Mouse (Mus musculus) monocyte, adult 2 months (primary cell): ENCODE data around the gene Itgav.

Experiments
- DNase-seq, 2 experiments: peaks; one replicate each; pipeline ENCODE4 v3.0.0; 2022; ENCODE audit warnings: low spot score in 2 of 2, low read depth in 1 of 2

The Itgav gene

DNA sequence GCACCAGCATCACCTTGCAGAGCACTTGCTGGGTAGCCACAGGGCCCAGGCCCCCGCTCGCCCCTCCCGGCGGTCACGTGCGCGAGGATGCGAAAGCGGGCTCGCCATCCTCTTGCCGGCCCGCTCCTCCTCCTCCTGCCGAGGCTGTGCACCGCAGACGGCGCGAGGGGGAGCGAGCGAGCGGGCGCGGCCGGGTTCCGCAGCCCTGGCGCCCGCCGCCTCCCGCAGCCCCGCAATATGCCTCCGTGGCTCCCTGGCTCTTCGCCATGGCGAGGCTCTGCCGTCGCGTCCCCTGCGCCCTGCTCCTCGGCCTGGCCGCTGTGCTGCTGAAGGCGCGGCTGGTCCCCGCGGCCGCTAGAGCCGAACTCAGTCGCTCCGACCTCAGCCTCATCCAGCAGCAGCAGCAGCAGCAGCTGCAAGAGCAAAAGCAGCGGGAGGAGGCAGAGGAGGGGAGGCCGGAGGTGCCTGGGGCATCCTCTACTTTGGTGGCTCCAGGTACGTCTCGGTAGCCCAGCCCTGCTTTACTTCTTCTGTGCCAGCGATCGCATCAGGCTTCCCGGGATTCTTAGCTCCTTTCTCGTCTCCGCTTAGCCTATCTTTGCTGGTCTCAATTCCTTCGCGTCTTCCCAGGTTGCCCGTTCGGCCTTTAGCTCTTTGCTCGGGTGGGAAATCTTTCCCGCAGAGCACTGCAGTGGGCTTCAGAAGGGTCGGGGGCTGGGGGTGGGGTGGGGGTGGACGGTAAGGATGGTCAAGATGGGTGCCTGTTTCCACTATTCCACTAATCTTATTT, 88.5 kb downstream of the Itgav start, which contains the start of gene Fam171b:
Fam171b (plus strand) TSS at position 154 of the 790 bp plus-strand sequence.
- DNase-seq = peak in 1 of 2 experiments; percentile 5

DNA sequence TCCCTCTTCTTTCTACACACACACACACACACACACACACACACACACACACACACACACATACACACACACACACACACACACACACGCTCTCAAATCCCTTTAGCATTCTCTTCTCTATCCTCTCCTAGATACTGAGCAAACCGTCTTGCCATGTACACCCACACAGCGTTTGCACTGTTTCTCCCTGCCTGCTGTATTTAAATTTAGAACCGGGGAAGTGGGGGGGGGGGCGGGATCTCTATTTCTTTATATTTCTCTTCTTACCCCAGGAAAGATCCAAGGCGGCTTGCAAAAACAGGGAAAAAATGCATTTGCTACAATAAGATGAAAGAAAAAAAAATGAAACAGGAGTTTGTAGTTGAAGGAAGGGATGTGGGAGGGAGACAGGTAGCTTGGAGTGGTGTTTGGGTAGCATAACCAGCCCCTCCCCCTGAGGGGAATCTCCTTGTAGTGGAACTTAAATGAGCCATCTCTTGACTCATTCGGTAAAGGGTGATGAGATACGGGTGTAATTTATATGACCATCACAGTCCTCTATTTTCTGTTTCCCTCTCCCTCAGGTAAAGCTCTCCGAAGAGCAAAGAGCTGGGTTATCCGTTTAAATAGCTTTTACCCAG, 89.2 kb downstream of the Itgav start:
- DNase-seq = no peak

DNA sequence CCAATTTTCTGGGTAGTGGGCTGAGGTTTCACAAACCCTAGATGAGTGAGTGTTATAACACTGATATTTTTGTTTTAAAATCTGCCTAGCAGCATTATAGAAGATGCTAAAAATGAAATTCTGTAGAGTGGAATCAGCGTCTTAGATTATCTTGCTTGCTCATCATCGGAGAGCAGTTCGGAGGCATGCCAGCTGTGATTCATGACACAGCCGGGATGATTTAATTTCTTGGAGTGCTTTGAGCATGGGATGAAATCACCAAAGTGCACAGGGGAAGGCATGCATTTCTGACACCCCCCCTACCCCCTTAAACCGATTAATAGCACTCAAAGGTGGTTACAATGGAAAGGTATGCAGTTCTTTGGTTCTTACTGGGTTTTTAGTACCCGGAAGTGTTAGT, 89.8 kb downstream of the Itgav start:
- DNase-seq = no peak

DNA sequence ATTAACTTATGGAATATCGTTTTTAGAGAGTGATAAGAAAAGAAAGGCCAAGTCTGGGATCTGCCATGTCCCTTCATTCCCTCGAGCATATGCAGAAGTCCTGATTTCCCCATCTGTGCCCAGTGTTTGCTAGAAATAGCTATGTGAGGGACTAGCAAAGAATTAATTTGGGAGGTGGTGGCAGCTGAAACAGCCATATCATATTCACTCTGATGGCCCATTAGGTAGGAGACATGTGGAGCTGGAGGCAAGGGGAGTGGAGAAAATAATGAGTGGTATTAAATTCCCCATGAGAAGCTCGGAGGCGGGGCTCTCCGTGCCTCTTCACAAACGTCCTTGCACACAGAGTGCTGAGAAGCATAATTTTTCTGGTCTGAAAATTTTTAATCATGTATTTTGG, 92.0 kb downstream of the Itgav start:
- no peak for DNase-seq

DNA sequence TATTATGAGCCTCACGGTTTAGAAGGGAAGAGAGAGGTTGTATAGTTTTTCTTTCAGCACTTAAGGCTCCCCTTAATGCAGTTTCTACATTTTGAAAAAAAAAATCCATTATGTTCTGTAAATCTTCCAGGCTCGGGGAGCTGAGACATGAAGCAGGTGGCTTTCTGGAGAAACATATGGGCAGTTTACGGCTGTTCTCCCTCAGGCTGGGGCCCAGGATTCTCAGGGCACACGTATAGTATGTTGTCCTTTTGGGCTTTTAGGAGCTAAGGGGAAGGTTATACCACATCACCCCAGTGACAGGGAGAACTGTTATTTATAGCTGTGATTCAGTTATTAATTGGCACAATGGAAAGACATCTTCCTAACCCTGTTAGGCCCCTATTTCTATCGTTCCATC, 101.0 kb downstream of the Itgav start:
- DNase-seq = no peak

DNA sequence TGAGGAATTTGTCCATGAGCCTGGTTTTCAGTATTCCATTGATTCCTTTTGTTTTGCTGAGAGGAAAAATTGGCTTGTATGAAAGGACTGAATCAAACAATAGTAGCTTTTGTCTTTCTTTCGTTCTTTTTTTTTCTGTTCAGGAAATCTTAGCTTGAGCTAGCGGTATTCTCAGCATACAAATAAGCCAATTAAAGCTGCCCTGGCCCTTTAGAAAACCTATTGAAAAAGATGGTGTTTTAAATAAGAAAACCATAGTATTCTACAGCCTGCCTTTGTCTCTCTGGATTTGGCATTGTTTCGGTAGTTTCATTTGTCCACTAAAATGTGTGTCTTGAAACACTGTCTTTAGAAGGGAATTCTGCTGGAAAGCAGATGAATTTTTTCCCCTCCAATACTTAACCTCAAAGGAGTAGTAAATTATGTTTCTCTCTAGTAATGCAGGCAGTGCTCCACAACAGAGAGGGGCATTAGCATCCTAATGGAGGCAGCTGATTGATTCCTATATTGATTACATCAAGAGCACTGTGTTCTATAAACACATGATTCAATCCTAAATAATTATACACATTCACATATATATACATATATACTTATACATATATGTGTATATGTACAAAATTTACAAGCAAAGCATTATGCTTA, 104.8 kb downstream of the Itgav start:
- DNase-seq = no peak

DNA sequence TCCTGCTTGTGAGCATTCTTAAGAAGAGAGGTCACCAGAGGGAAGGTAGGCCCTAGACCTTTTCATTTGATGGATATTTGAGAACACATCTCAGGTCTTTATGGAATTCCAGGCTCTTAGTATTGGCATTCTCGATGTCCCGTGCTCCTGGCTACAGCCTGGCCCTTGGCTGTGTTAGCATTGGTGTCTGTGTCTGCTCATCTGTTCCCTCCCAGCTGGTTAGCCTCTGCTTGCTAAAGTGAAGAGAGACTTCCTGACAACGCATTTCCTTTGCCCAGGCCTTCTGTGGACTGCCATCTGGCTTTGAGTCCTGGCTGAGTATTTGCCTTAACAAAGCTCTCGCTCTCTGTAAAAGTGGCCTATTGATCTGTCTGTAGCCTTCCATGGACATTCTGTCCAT, 108.7 kb downstream of the Itgav start:
- no peak for DNase-seq

DNA sequence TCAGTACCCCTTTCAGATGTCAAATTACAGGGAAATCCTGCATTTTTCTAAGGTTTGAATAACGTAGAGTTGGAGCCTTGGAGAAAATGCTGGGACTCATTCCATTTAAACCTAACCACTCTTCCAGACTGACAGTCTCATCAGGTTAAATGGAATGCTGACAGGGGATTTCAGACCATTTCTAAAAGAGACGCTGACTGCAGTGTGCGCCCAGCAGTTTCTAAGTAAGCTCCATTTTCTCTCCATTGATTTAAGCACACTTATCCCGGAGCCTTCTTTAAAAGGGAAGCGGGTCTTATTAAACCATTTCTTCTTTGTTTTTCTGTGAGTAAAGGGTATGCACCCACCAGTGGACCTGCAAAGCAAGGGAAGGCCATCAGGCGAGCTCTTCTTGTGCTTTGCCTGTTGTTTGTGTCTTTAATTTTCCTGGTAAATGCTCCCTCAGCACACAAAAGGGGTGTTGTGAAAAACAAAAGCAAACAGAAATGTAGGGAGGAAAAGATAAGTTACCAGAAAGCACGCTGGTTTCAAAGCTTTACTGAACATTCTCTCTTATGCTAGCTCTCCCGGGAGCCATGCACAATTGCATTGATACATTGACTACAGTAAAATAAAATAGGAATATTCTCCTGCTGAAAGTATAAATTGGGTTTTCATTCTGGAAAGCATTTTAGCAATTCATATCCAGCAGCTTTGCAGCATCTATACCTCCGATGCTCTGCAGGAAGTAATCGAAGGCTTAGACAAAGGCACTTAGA, 111.3 kb downstream of the Itgav start:
- DNase-seq = no peak

DNA sequence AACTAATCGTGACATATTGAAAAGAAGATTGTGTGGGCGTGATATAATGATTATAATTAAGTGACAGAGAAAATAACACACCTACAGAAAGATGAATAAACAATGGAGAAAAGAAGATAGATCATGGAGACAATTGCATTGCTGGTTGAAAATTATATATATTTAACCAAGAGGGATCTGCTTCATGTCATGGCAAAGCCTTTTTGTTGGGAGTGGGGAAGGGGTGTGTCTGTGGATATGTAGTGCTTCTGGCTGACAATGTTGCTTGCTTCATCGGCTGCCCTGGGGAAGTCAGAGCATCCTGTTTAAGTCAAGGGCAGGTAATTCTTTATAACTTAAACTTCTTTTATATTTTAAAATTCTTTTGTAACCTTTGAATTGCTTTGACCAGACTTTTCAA, 124.3 kb downstream of the Itgav start:
- no peak for DNase-seq

DNA sequence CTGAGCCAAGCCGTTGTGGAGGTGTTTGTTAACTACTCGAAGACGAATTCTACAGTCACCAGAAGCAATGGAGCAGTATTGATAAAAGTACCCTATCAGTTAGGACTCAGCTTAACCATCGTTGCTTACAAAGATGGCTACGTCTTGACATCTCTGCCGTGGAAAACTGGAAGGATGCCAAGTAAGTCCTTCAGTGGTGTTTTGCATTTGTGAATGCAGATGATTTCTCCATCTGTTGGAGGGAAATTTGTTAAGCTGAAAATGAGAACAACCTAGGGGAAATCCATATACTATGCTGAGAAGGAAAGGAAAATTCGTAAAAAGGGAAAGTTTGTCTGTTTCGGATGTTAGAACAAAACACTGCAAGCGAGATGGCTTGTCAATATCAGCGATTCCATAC, 129.2 kb downstream of the Itgav start:
- no peak for DNase-seq

DNA sequence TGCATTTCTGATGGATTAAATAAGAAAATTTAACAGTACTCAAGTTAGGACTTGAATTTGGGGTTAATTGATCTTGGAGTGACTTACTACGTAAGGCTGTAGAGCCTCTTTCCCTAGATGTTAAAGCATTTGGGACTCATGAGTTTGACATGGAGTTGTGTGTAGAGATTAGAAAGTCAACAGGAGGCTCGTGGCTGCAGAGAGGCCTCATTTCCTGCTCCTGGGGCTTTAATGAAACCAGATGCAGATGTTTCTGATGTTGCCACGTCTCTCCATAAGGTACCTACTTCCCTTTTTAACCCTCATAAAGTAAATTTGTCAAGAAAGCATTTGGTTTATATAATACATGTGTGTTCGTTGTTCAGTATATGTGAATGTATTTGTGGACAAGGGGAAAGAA, 132.0 kb downstream of the Itgav start:
- no peak for DNase-seq
